Mouse (Mus musculus): ENCODE measurements at regions not wholly inside any gene's neighbourhood (a gene's known extent, or its start where the extent isn't known, plus 50 kb on each side); places are given as distances from the start of the nearest gene placed in this dataset.

- no peak for TF ChIP-seq POLR2A (IDR thresholded peaks at IDR 0.05; ENCODE audit: borderline replicate concordance, extremely low read depth, insufficient read depth, insufficient read length)
- no peak overlapping the region for H3K27ac ChIP-seq (replicated peaks; ENCODE audit: low read depth, low read length)
- no peaks in the 10 kb centered on the region for H3K36me3 ChIP-seq (ENCODE audit: control insufficient read depth, insufficient read depth, low read length)
- peaks cover 17% of the 10 kb centered on the region for H3K4me1 ChIP-seq (ENCODE audit: control insufficient read depth, insufficient read depth, low read length)
- peak; percentile 23; the same call in 1 of the 2 replicates for ATAC-seq (ENCODE audit: low FRiP score, low read depth)
- H3K4me2 ChIP-seq (replicated peaks; ENCODE audit: low read depth, low read length, severe bottlenecking): no peak overlapping the region
- no peak for DNase-seq (ENCODE audit: low spot score)
- H3K4me3 ChIP-seq (replicated peaks; ENCODE audit: low read length): no peak overlapping the region
- no peaks in the 10 kb centered on the region for H3K27me3 ChIP-seq (ENCODE audit: control insufficient read depth, insufficient read depth, low read length)
- no peaks in the 10 kb centered on the region for H3K9me3 ChIP-seq (ENCODE audit: control insufficient read depth, low read length)
- no peak overlapping the region for H3K9ac ChIP-seq (ENCODE audit: low read depth, low read length, severe bottlenecking)
- 31% methylated on average over 3 of the region's 3 CpGs for WGBS
These were observed 246.0 kb downstream of the Plpp3 start for GRCm38 (mm10) chr4:105403169-105403568.

DNA sequence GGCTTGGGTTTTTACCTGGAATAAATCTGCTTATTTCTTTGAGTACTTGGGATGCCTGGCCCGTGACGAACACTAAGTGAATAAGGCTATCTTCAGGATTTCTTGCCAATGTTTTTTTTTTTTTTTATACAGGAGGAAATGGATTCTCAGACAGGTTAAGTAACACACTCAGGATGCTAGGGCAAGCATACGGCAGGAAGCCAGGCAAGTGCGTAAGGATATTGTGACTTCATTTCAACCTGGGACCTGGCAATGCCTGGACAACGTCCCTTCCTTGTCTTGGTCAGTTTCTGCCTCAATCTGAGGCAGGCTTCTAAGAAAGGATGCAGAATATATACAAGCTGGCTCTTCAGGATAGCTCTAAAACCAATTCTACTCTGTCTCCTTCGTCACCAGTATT is 246.5 kb downstream of the Plpp3 start:
- H3K9me3 ChIP-seq (ENCODE audit: control insufficient read depth, low read length): no peaks in the 10 kb centered on the region
- H3K4me3 ChIP-seq (replicated peaks; ENCODE audit: low read length): no peak overlapping the region
- no peak for TF ChIP-seq POLR2A (IDR thresholded peaks at IDR 0.05; ENCODE audit: borderline replicate concordance, extremely low read depth, insufficient read depth, insufficient read length)
- no peak for DNase-seq (ENCODE audit: low spot score)
- H3K4me1 ChIP-seq (ENCODE audit: control insufficient read depth, insufficient read depth, low read length): peaks cover 17% of the 10 kb centered on the region
- no peak overlapping the region for H3K27ac ChIP-seq (replicated peaks; ENCODE audit: low read depth, low read length)
- ATAC-seq (ENCODE audit: low FRiP score, low read depth): no peak
- no peak overlapping the region for H3K4me2 ChIP-seq (replicated peaks; ENCODE audit: low read depth, low read length, severe bottlenecking)
- no peaks in the 10 kb centered on the region for H3K36me3 ChIP-seq (ENCODE audit: control insufficient read depth, insufficient read depth, low read length)
- H3K27me3 ChIP-seq (ENCODE audit: control insufficient read depth, insufficient read depth, low read length): no peaks in the 10 kb centered on the region
- 78% methylated on average over 6 of the region's 6 CpGs for WGBS
- H3K9ac ChIP-seq (ENCODE audit: low read depth, low read length, severe bottlenecking): no peak overlapping the region

GRCm38 (mm10) chr4:105405728-105406127 is 248.6 kb downstream of the Plpp3 start:
- no peak overlapping the region for H3K9ac ChIP-seq (ENCODE audit: low read depth, low read length, severe bottlenecking)
- no peak for DNase-seq (ENCODE audit: low spot score)
- no peaks in the 10 kb centered on the region for H3K36me3 ChIP-seq (ENCODE audit: control insufficient read depth, insufficient read depth, low read length)
- no peak overlapping the region for H3K4me2 ChIP-seq (replicated peaks; ENCODE audit: low read depth, low read length, severe bottlenecking)
- no peaks in the 10 kb centered on the region for H3K9me3 ChIP-seq (ENCODE audit: control insufficient read depth, low read length)
- TF ChIP-seq POLR2A (IDR thresholded peaks at IDR 0.05; ENCODE audit: borderline replicate concordance, extremely low read depth, insufficient read depth, insufficient read length): no peak
- peaks cover 17% of the 10 kb centered on the region for H3K4me1 ChIP-seq (ENCODE audit: control insufficient read depth, insufficient read depth, low read length)
- H3K4me3 ChIP-seq (replicated peaks; ENCODE audit: low read length): no peak overlapping the region
- 86% methylated on average over 5 of the region's 5 CpGs for WGBS
- no peak overlapping the region for H3K27ac ChIP-seq (replicated peaks; ENCODE audit: low read depth, low read length)
- no peaks in the 10 kb centered on the region for H3K27me3 ChIP-seq (ENCODE audit: control insufficient read depth, insufficient read depth, low read length)
- ATAC-seq (ENCODE audit: low FRiP score, low read depth): no peak

GRCm38 (mm10) chr4:105406786-105407464 is 249.8 kb downstream of the Plpp3 start:
- Histone ChIP-seq H3K4me1 (ENCODE audit: control insufficient read depth, insufficient read depth, low read length) (peaks cover 17% of the 10 kb centered on the region), H3K4me3 (replicated peaks; ENCODE audit: low read length) (no peak overlapping the region), H3K36me3 (ENCODE audit: control insufficient read depth, insufficient read depth, low read length) (no peaks in the 10 kb centered on the region), H3K27ac (replicated peaks; ENCODE audit: low read depth, low read length) (no peak overlapping the region), H3K4me2 (replicated peaks; ENCODE audit: low read depth, low read length, severe bottlenecking) (no peak overlapping the region), H3K9me3 (ENCODE audit: control insufficient read depth, low read length) (no peaks in the 10 kb centered on the region), H3K27me3 (ENCODE audit: control insufficient read depth, insufficient read depth, low read length) (no peaks in the 10 kb centered on the region), H3K9ac (ENCODE audit: low read depth, low read length, severe bottlenecking) (no peak overlapping the region)
- DNase-seq (ENCODE audit: low spot score) (no peak), ATAC-seq (ENCODE audit: low FRiP score, low read depth) (no peak)
- 23% methylated on average over 14 of the region's 14 CpGs for WGBS
- TF ChIP-seq POLR2A (IDR thresholded peaks at IDR 0.05; ENCODE audit: borderline replicate concordance, extremely low read depth, insufficient read depth, insufficient read length): no peak

DNA sequence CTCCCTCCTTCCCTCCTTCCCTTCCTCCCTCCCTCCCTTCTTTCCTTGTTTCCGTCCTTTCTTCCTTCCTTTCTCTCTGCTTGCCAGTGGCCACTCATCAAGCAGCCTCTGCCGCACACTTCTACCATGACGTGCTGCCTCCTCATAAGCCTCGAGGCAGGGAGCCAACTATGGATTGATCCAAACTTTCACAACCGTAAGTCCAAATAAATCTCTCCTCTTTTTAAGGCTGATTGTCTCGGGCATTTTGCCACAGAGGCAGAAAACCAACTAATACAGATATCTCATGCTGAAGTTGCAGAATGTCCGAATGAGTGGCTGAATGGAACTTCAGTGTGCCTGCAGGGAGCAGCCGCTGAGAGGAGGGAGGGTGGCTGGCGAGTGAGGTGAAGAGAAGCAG is 251.7 kb downstream of the Plpp3 start:
- no peak for TF ChIP-seq POLR2A (IDR thresholded peaks at IDR 0.05; ENCODE audit: borderline replicate concordance, extremely low read depth, insufficient read depth, insufficient read length)
- Histone ChIP-seq H3K27ac (replicated peaks; ENCODE audit: low read depth, low read length) (no peak overlapping the region), H3K4me2 (replicated peaks; ENCODE audit: low read depth, low read length, severe bottlenecking) (no peak overlapping the region), H3K4me1 (ENCODE audit: control insufficient read depth, insufficient read depth, low read length) (peaks cover 14% of the 10 kb centered on the region), H3K9me3 (ENCODE audit: control insufficient read depth, low read length) (no peaks in the 10 kb centered on the region), H3K36me3 (ENCODE audit: control insufficient read depth, insufficient read depth, low read length) (no peaks in the 10 kb centered on the region), H3K4me3 (replicated peaks; ENCODE audit: low read length) (no peak overlapping the region), H3K9ac (ENCODE audit: low read depth, low read length, severe bottlenecking) (no peak overlapping the region), H3K27me3 (ENCODE audit: control insufficient read depth, insufficient read depth, low read length) (no peaks in the 10 kb centered on the region)
- ATAC-seq (ENCODE audit: low FRiP score, low read depth) (no peak), DNase-seq (ENCODE audit: low spot score) (no peak)
- 69% methylated on average over 9 of the region's 9 CpGs for WGBS

All from limb, embryonic 14.5 days (tissue).